Comparison of ENCODE assay signal across 8 mouse cellular contexts in genomic region chr15:103190531-103191462, GRCm38 (mm10). TPM values are rescaled to one million over a fixed set of nuclear protein-coding genes. Genes with fewer than 3 reads are reported as not detected.
A peak's percentile ranks its signal among the peaks of the same experiment; 100 is the strongest.
DNase-seq lines count a peak whose midpoint lies in the region; ATAC-seq lines count a peak whose summit lies in the region.

No protein-coding gene starts in this region.

- H3K27me3 ChIP-seq in midbrain, embryonic 14.5 days (ENCODE audit: control insufficient read depth, insufficient read depth, low read length), result no peaks in the 10 kb centered on the region
- H3K27me3 ChIP-seq in midbrain, embryonic 10.5 days (ENCODE audit: low read depth, poor library complexity, severe bottlenecking), result no peaks in the 10 kb centered on the region
- H3K27me3 ChIP-seq in kidney, embryonic 15.5 days, result no peaks in the 10 kb centered on the region
- H3K27me3 ChIP-seq in neural tube, embryonic 11.5 days (ENCODE audit: control insufficient read depth, insufficient read depth, low read length), result no peaks in the 10 kb centered on the region

- DNase-seq in gastrocnemius, postnatal 10 days, result peak; percentile 69
- no peak for DNase-seq in gastrocnemius, adult 18-20 months (ENCODE audit: low spot score)
- peak; percentile 76 for DNase-seq in midbrain, embryonic 14.5 days
- no peak for DNase-seq in midbrain, embryonic 10.5 days (ENCODE audit: low spot score)
- peak; percentile 73 for DNase-seq in adipocyte (ENCODE audit: low spot score)
- peak; percentile 58 for DNase-seq in neural tube, embryonic 11.5 days (ENCODE audit: low spot score)
- no peak for DNase-seq in urinary bladder, postnatal 25 days (ENCODE audit: low spot score)

- WGBS in midbrain, embryonic 14.5 days, result 69% methylated on average over 10 of the region's 10 CpGs
- 71% methylated on average over 10 of the region's 10 CpGs for WGBS in midbrain, embryonic 10.5 days
- WGBS in kidney, embryonic 15.5 days, result 24% methylated on average over 10 of the region's 10 CpGs
- WGBS in neural tube, embryonic 11.5 days, result 52% methylated on average over 10 of the region's 10 CpGs

- H3K27ac ChIP-seq in midbrain, embryonic 14.5 days (replicated peaks; ENCODE audit: low read depth, low read length), result no peak overlapping the region
- no peak overlapping the region for H3K27ac ChIP-seq in midbrain, embryonic 10.5 days (replicated peaks)
- peak overlapping the region; percentile 71 for H3K27ac ChIP-seq in kidney, embryonic 15.5 days
- H3K27ac ChIP-seq in neural tube, embryonic 11.5 days (ENCODE audit: low read depth, low read length), result no peak overlapping the region

- H3K4me3 ChIP-seq in midbrain, embryonic 14.5 days (replicated peaks; ENCODE audit: low read depth, low read length), result no peak overlapping the region
- H3K4me3 ChIP-seq in midbrain, embryonic 10.5 days, result no peak overlapping the region
- no peak overlapping the region for H3K4me3 ChIP-seq in kidney, embryonic 15.5 days (replicated peaks)
- no peak overlapping the region for H3K4me3 ChIP-seq in neural tube, embryonic 11.5 days (ENCODE audit: low read depth, low read length)

- no peaks in the 10 kb centered on the region for H3K4me1 ChIP-seq in midbrain, embryonic 14.5 days (ENCODE audit: control insufficient read depth, insufficient read depth, low read length)
- H3K4me1 ChIP-seq in midbrain, embryonic 10.5 days, result no peaks in the 10 kb centered on the region
- H3K4me1 ChIP-seq in kidney, embryonic 15.5 days, result peaks cover 42% of the 10 kb centered on the region
- H3K4me1 ChIP-seq in neural tube, embryonic 11.5 days (ENCODE audit: control insufficient read depth, insufficient read depth, low read length), result no peaks in the 10 kb centered on the region

- ATAC-seq in midbrain, embryonic 14.5 days (ENCODE audit: low FRiP score, low TSS enrichment), result no peak
- ATAC-seq in kidney, embryonic 15.5 days (replicated peaks; ENCODE audit: low FRiP score), result peak; percentile 73
- ATAC-seq in neural tube, embryonic 11.5 days (ENCODE audit: insufficient read depth, low FRiP score, low TSS enrichment), result no peak

- H3K36me3 ChIP-seq in midbrain, embryonic 14.5 days (ENCODE audit: control insufficient read depth, insufficient read depth, low read length), result peaks cover 44% of the 10 kb centered on the region
- peaks cover 70% of the 10 kb centered on the region for H3K36me3 ChIP-seq in midbrain, embryonic 10.5 days
- peaks cover 42% of the 10 kb centered on the region for H3K36me3 ChIP-seq in kidney, embryonic 15.5 days
- H3K36me3 ChIP-seq in neural tube, embryonic 11.5 days (ENCODE audit: control insufficient read depth, insufficient read depth, low read length), result peaks cover 2% of the 10 kb centered on the region

- no peaks in the 10 kb centered on the region for H3K9me3 ChIP-seq in midbrain, embryonic 14.5 days (ENCODE audit: control insufficient read depth, low read length)
- no peaks in the 10 kb centered on the region for H3K9me3 ChIP-seq in midbrain, embryonic 10.5 days (replicated peaks)
- no peaks in the 10 kb centered on the region for H3K9me3 ChIP-seq in kidney, embryonic 15.5 days (replicated peaks)
- H3K9me3 ChIP-seq in neural tube, embryonic 11.5 days (ENCODE audit: control insufficient read depth, low read length), result no peaks in the 10 kb centered on the region

- no peak overlapping the region for H3K4me2 ChIP-seq in midbrain, embryonic 14.5 days (ENCODE audit: low read length)
- H3K4me2 ChIP-seq in kidney, embryonic 15.5 days, result no peak overlapping the region
- H3K4me2 ChIP-seq in neural tube, embryonic 11.5 days (ENCODE audit: low read depth), result no peak overlapping the region

- H3K9ac ChIP-seq in midbrain, embryonic 14.5 days (replicated peaks; ENCODE audit: low read length), result peak overlapping the region; percentile 20; the same call in 1 of the 2 replicates
- H3K9ac ChIP-seq in kidney, embryonic 15.5 days, result no peak overlapping the region
- H3K9ac ChIP-seq in neural tube, embryonic 11.5 days (ENCODE audit: low read length), result no peak overlapping the region

RNA-seq across cellular contexts. Expression of gene Smug1, which starts 23.9 kb away (rescaled TPM):
- 10 to 100 TPM; 10.5 to 12.2 TPM for total RNA-seq in gastrocnemius, postnatal 10 days (2021)
- total RNA-seq in gastrocnemius, adult 18-20 months (2021), result 10 to 100 TPM in 1 of 2 experiments, 1 to 10 TPM in 1; 9.4 to 11.3 TPM
- 22.7 and 25.0 TPM in 2 replicates for polyA plus RNA-seq in midbrain, embryonic 14.5 days (2014; fragmentation: Nextera tagmentation; extraction: Ambion mirVana)
- 24.6 and 26.4 TPM in 2 replicates for polyA plus RNA-seq in midbrain, embryonic 10.5 days (2016; fragmentation: Nextera tagmentation; extraction: Ambion mirVana)
- 17.7 and 18.0 TPM in 2 replicates for polyA plus RNA-seq in kidney, embryonic 15.5 days (2015; fragmentation: Nextera tagmentation; extraction: Ambion mirVana)
- polyA plus RNA-seq in neural tube, embryonic 11.5 days (2014; fragmentation: Nextera tagmentation; extraction: Ambion mirVana), result 55.9 and 65.4 TPM in 2 replicates

RNA-seq across cellular contexts. Expression of gene Cbx5, which starts 48.8 kb away (rescaled TPM):
- total RNA-seq in gastrocnemius, postnatal 10 days (2021), result 10 to 100 TPM; 49.9 to 61.2 TPM
- 10 to 100 TPM; 25.4 to 35.6 TPM for total RNA-seq in gastrocnemius, adult 18-20 months (2021)
- 159 and 177 TPM in 2 replicates for polyA plus RNA-seq in midbrain, embryonic 14.5 days (2014; fragmentation: Nextera tagmentation; extraction: Ambion mirVana)
- polyA plus RNA-seq in midbrain, embryonic 10.5 days (2016; fragmentation: Nextera tagmentation; extraction: Ambion mirVana), result 194 and 206 TPM in 2 replicates
- polyA plus RNA-seq in kidney, embryonic 15.5 days (2015; fragmentation: Nextera tagmentation; extraction: Ambion mirVana), result 124 and 125 TPM in 2 replicates
- 187 and 189 TPM in 2 replicates for polyA plus RNA-seq in neural tube, embryonic 11.5 days (2014; fragmentation: Nextera tagmentation; extraction: Ambion mirVana)

RNA-seq across cellular contexts. Expression of gene Hnrnpa1, which starts 49.4 kb away (rescaled TPM):
- 100 to 1,000 TPM; 177 to 187 TPM for total RNA-seq in gastrocnemius, postnatal 10 days (2021)
- 10 to 100 TPM; 77.2 to 94.8 TPM for total RNA-seq in gastrocnemius, adult 18-20 months (2021)
- 764 and 768 TPM in 2 replicates for polyA plus RNA-seq in midbrain, embryonic 14.5 days (2014; fragmentation: Nextera tagmentation; extraction: Ambion mirVana)
- 1,542 and 1,692 TPM in 2 replicates for polyA plus RNA-seq in midbrain, embryonic 10.5 days (2016; fragmentation: Nextera tagmentation; extraction: Ambion mirVana)
- 1,025 and 1,038 TPM in 2 replicates for polyA plus RNA-seq in kidney, embryonic 15.5 days (2015; fragmentation: Nextera tagmentation; extraction: Ambion mirVana)
- polyA plus RNA-seq in neural tube, embryonic 11.5 days (2014; fragmentation: Nextera tagmentation; extraction: Ambion mirVana), result 1,373 and 1,392 TPM in 2 replicates

Comparison
In these comparisons a context has a peak if more than half of its experiments do, and no peak if none do; other contexts are left out.
1. DNase-seq: peak in gastrocnemius, postnatal 10 days (single experiment), midbrain, embryonic 14.5 days (single experiment), adipocyte (single experiment) and neural tube, embryonic 11.5 days (single experiment); none in gastrocnemius, adult 18-20 months (single experiment), midbrain, embryonic 10.5 days (single experiment) and urinary bladder, postnatal 25 days (single experiment).